Mouse (Mus musculus): ENCODE results near the gene Ppp1r15b.

- TF ChIP-seq MYOD1 (IDR thresholded peaks at IDR 0.05; ENCODE audit: control insufficient read depth, insufficient read length, low read depth) (no peak), MAX (IDR thresholded peaks at IDR 0.05) (no peak), CTCF (IDR thresholded peaks at IDR 0.05; ENCODE audit: control insufficient read depth, insufficient read depth, insufficient read length) (no peak), MYOG (IDR thresholded peaks at IDR 0.05; ENCODE audit: control insufficient read depth, extremely low read depth, insufficient read length) (no peak), CEBPB (IDR thresholded peaks at IDR 0.05; ENCODE audit: low read depth) (no peak), FOSL1 (IDR thresholded peaks at IDR 0.05; ENCODE audit: insufficient read depth, low read length, poor library complexity, severe bottlenecking) (no peak), USF1 (IDR thresholded peaks at IDR 0.05; ENCODE audit: low read depth) (no peak)
Measured at GRCm38 (mm10) chr1:133188719-133189118, 57.8 kb downstream of the Ppp1r15b start.

Data from C2C12 (cell line).